Mouse (Mus musculus): ENCODE data around the gene Arhgef17. TPM values are rescaled to one million over a fixed set of nuclear protein-coding genes. Genes with fewer than 3 reads are reported as not detected.
A peak's percentile ranks its signal among the peaks of the same experiment; 100 is the strongest.

Gene Arhgef17
- polyA plus RNA-seq, 1 experiment from 2014 or later = 8.3 TPM

GRCm38 (mm10) chr7:100926311-100926923 is 5.5 kb downstream of the Arhgef17 start:
- Histone ChIP-seq H3K9me3 (no peaks in the 10 kb centered on the region), H3K36me3 (peaks cover 61% of the 10 kb centered on the region), H3K27me3 (no peaks in the 10 kb centered on the region), H3K27ac (0 out of 2 replicates have a peak overlapping the region, but pooled peaks have one; percentile 18), H3K4me3 (replicated peaks) (peak overlapping the region; percentile 95), H3K4me2 (peak overlapping the region; percentile 98), H3K4me1 (replicated peaks) (peaks cover 92% of the 10 kb centered on the region), H3K9ac (replicated peaks) (peak overlapping the region; percentile 97)
- 21% methylated on average over 12 of the region's 12 CpGs for WGBS
- no peak for ATAC-seq (ENCODE audit: insufficient number of reproducible peaks, insufficient read depth, low FRiP score, low TSS enrichment, low read depth)

GRCm38 (mm10) chr7:100924674-100925445 is 7.0 kb downstream of the Arhgef17 start:
- no peaks in the 10 kb centered on the region for H3K27me3 ChIP-seq
- H3K36me3 ChIP-seq = peaks cover 70% of the 10 kb centered on the region
- peak overlapping the region; percentile 67 for H3K27ac ChIP-seq
- no peaks in the 10 kb centered on the region for H3K9me3 ChIP-seq
- ATAC-seq (ENCODE audit: insufficient number of reproducible peaks, insufficient read depth, low FRiP score, low TSS enrichment, low read depth) = no peak
- H3K4me1 ChIP-seq (replicated peaks) = peaks cover 97% of the 10 kb centered on the region
- WGBS = 15% methylated on average over 10 of the region's 10 CpGs
- H3K9ac ChIP-seq (replicated peaks) = peak overlapping the region; percentile 45
- H3K4me3 ChIP-seq (replicated peaks) = peak overlapping the region; percentile 95
- H3K4me2 ChIP-seq = peak overlapping the region; percentile 98

- Histone ChIP-seq H3K9me3 (no peaks in the 10 kb centered on the region), H3K27ac (peak overlapping the region; percentile 67; the same call in 1 of the 2 replicates), H3K36me3 (peaks cover 64% of the 10 kb centered on the region), H3K4me1 (replicated peaks) (peaks cover 97% of the 10 kb centered on the region), H3K4me2 (peak overlapping the region; percentile 98), H3K4me3 (replicated peaks) (peak overlapping the region; percentile 95), H3K27me3 (no peaks in the 10 kb centered on the region), H3K9ac (replicated peaks) (peak overlapping the region; percentile 45; the same call in 1 of the 2 replicates)
- WGBS = 76% methylated on average over 5 of the region's 5 CpGs
- no peak for ATAC-seq (ENCODE audit: insufficient number of reproducible peaks, insufficient read depth, low FRiP score, low TSS enrichment, low read depth)
Observed at GRCm38 (mm10) chr7:100924200-100924599, 7.7 kb downstream of the Arhgef17 start.

- WGBS = 92% methylated on average over 4 of the region's 4 CpGs
Observed at GRCm38 (mm10) chr7:100922907-100923306, 9.0 kb downstream of the Arhgef17 start.

GRCm38 (mm10) chr7:100921289-100921688 is 10.6 kb downstream of the Arhgef17 start:
- no peak for ATAC-seq (ENCODE audit: insufficient number of reproducible peaks, insufficient read depth, low FRiP score, low TSS enrichment, low read depth)
- H3K27ac ChIP-seq = no peak overlapping the region
- H3K9ac ChIP-seq (replicated peaks) = no peak overlapping the region
- no peak overlapping the region for H3K4me2 ChIP-seq
- 92% methylated on average over 5 of the region's 5 CpGs for WGBS
- no peaks in the 10 kb centered on the region for H3K9me3 ChIP-seq
- H3K36me3 ChIP-seq = peaks cover 75% of the 10 kb centered on the region
- peaks cover 96% of the 10 kb centered on the region for H3K4me1 ChIP-seq (replicated peaks)
- H3K27me3 ChIP-seq = no peaks in the 10 kb centered on the region
- H3K4me3 ChIP-seq (replicated peaks) = no peak overlapping the region

More at GRCm38 (mm10) chr7:100922907-100923306, 9.0 kb downstream of the Arhgef17 start:
- Histone ChIP-seq H3K9ac (replicated peaks) (no peak overlapping the region), H3K36me3 (peaks cover 62% of the 10 kb centered on the region), H3K4me1 (replicated peaks) (peaks cover 97% of the 10 kb centered on the region), H3K27me3 (no peaks in the 10 kb centered on the region), H3K4me3 (replicated peaks) (no peak overlapping the region), H3K4me2 (no peak overlapping the region), H3K27ac (no peak overlapping the region), H3K9me3 (no peaks in the 10 kb centered on the region)
- no peak for ATAC-seq (ENCODE audit: insufficient number of reproducible peaks, insufficient read depth, low FRiP score, low TSS enrichment, low read depth)

GRCm38 (mm10) chr7:100919809-100920107 is 12.1 kb downstream of the Arhgef17 start:
- peaks cover 88% of the 10 kb centered on the region for H3K4me1 ChIP-seq (replicated peaks)
- H3K36me3 ChIP-seq = peaks cover 78% of the 10 kb centered on the region
- peak; percentile 61; the same call in 1 of the 2 replicates for ATAC-seq (ENCODE audit: insufficient number of reproducible peaks, insufficient read depth, low FRiP score, low TSS enrichment, low read depth)
- no peaks in the 10 kb centered on the region for H3K9me3 ChIP-seq
- no peaks in the 10 kb centered on the region for H3K27me3 ChIP-seq
- H3K9ac ChIP-seq (replicated peaks) = no peak overlapping the region; the same call in 1 of the 2 replicates
- peak overlapping the region; percentile 85 for H3K27ac ChIP-seq
- H3K4me3 ChIP-seq (replicated peaks) = no peak overlapping the region
- 8% methylated on average over 2 of the region's 2 CpGs for WGBS
- H3K4me2 ChIP-seq = peak overlapping the region; percentile 39

- Histone ChIP-seq H3K36me3 (peaks cover 78% of the 10 kb centered on the region), H3K9ac (replicated peaks) (no peak overlapping the region; the same call in 1 of the 2 replicates), H3K4me1 (replicated peaks) (peaks cover 85% of the 10 kb centered on the region), H3K9me3 (no peaks in the 10 kb centered on the region), H3K4me3 (replicated peaks) (no peak overlapping the region), H3K27me3 (no peaks in the 10 kb centered on the region), H3K27ac (peak overlapping the region; percentile 85), H3K4me2 (peak overlapping the region; percentile 39)
- no peak for ATAC-seq (ENCODE audit: insufficient number of reproducible peaks, insufficient read depth, low FRiP score, low TSS enrichment, low read depth)
- WGBS = 31% methylated on average over 7 of the region's 7 CpGs
Observed at GRCm38 (mm10) chr7:100919006-100919808, 12.7 kb downstream of the Arhgef17 start.

- WGBS = 35% methylated on average over 9 of the region's 9 CpGs
- peaks cover 77% of the 10 kb centered on the region for H3K4me1 ChIP-seq (replicated peaks)
- no peaks in the 10 kb centered on the region for H3K27me3 ChIP-seq
- H3K4me3 ChIP-seq (replicated peaks) = no peak overlapping the region
- peak overlapping the region; percentile 85 for H3K27ac ChIP-seq
- H3K9ac ChIP-seq (replicated peaks) = peak overlapping the region; percentile 48
- ATAC-seq (ENCODE audit: insufficient number of reproducible peaks, insufficient read depth, low FRiP score, low TSS enrichment, low read depth) = no peak
- peaks cover 82% of the 10 kb centered on the region for H3K36me3 ChIP-seq
- H3K4me2 ChIP-seq = peak overlapping the region; percentile 40
- no peaks in the 10 kb centered on the region for H3K9me3 ChIP-seq
Observed at GRCm38 (mm10) chr7:100918176-100918575, 13.7 kb downstream of the Arhgef17 start.

GRCm38 (mm10) chr7:100917751-100918150 is 14.2 kb downstream of the Arhgef17 start:
- no peaks in the 10 kb centered on the region for H3K9me3 ChIP-seq
- no peak overlapping the region for H3K4me3 ChIP-seq (replicated peaks)
- ATAC-seq (ENCODE audit: insufficient number of reproducible peaks, insufficient read depth, low FRiP score, low TSS enrichment, low read depth) = no peak
- H3K4me1 ChIP-seq (replicated peaks) = peaks cover 77% of the 10 kb centered on the region
- H3K36me3 ChIP-seq = peaks cover 82% of the 10 kb centered on the region
- WGBS = 61% methylated on average over 6 of the region's 6 CpGs
- no peaks in the 10 kb centered on the region for H3K27me3 ChIP-seq
- peak overlapping the region; percentile 85 for H3K27ac ChIP-seq
- H3K9ac ChIP-seq (replicated peaks) = peak overlapping the region; percentile 48
- H3K4me2 ChIP-seq = peak overlapping the region; percentile 40

- 78% methylated on average over 6 of the region's 6 CpGs for WGBS
- Histone ChIP-seq H3K36me3 (peaks cover 72% of the 10 kb centered on the region), H3K4me2 (no peak overlapping the region), H3K4me1 (replicated peaks) (peaks cover 77% of the 10 kb centered on the region), H3K9me3 (no peaks in the 10 kb centered on the region), H3K27ac (no peak overlapping the region), H3K9ac (replicated peaks) (no peak overlapping the region), H3K27me3 (no peaks in the 10 kb centered on the region), H3K4me3 (replicated peaks) (no peak overlapping the region)
- no peak for ATAC-seq (ENCODE audit: insufficient number of reproducible peaks, insufficient read depth, low FRiP score, low TSS enrichment, low read depth)
Observed at GRCm38 (mm10) chr7:100916526-100916925, 15.4 kb downstream of the Arhgef17 start.

- Histone ChIP-seq H3K36me3 (peaks cover 64% of the 10 kb centered on the region), H3K4me2 (no peak overlapping the region), H3K4me1 (replicated peaks) (peaks cover 76% of the 10 kb centered on the region), H3K9ac (replicated peaks) (no peak overlapping the region), H3K9me3 (no peaks in the 10 kb centered on the region), H3K27me3 (no peaks in the 10 kb centered on the region), H3K4me3 (replicated peaks) (no peak overlapping the region), H3K27ac (peak overlapping the region; percentile 57; the same call in 1 of the 2 replicates)
- ATAC-seq (ENCODE audit: insufficient number of reproducible peaks, insufficient read depth, low FRiP score, low TSS enrichment, low read depth) = no peak
- WGBS = 60% methylated on average over 5 of the region's 5 CpGs
Observed at GRCm38 (mm10) chr7:100915204-100915603, 16.7 kb downstream of the Arhgef17 start.

Measured in limb, embryonic 12.5 days (tissue).